ENCODE assay signal across 10 mouse cellular contexts in genomic region chr14:73445508-73446256, GRCm38 (mm10).
A peak's percentile ranks its signal among the peaks of the same experiment; 100 is the strongest.
DNase-seq lines count a peak whose midpoint lies in the region; ATAC-seq lines count a peak whose summit lies in the region.
"Had no signal": no experiment of that assay in that cellular context is flagged by ENCODE, and none has a peak within 500 bp of the region (broad histone marks: within the 10 kb centered on the region; RNA-seq: fewer than 3 reads in every experiment).

No protein-coding gene starts in this region.

- H3K4me1 ChIP-seq in heart, embryonic 11.5 days (ENCODE audit: control insufficient read depth, insufficient read depth, low read length), result no peaks in the 10 kb centered on the region
- H3K4me1 ChIP-seq in stomach, embryonic 14.5 days (ENCODE audit: control insufficient read depth, insufficient read depth, low read length), result no peaks in the 10 kb centered on the region
- H3K4me1 ChIP-seq in midbrain, embryonic 13.5 days (replicated peaks), result no peaks in the 10 kb centered on the region
- H3K4me1 ChIP-seq: forebrain, embryonic 13.5 days; hindbrain, embryonic 12.5 days had no signal

- WGBS in heart, embryonic 11.5 days (ENCODE audit: insufficient replicate concordance), result 72% methylated on average over 6 of the region's 6 CpGs
- WGBS in stomach, embryonic 14.5 days, result 62% methylated on average over 6 of the region's 6 CpGs
- 81% methylated on average over 6 of the region's 6 CpGs for WGBS in midbrain, embryonic 13.5 days

- ATAC-seq in heart, embryonic 11.5 days (replicated peaks; ENCODE audit: insufficient number of reproducible peaks, low FRiP score, low TSS enrichment), result no peak
- peak; percentile 80; the same call in 1 of the 2 replicates for ATAC-seq in stomach, embryonic 14.5 days (ENCODE audit: insufficient number of reproducible peaks, insufficient read depth, low FRiP score, low read depth)
- ATAC-seq in midbrain, embryonic 13.5 days, result no peak
- ATAC-seq: forebrain, embryonic 13.5 days had no signal

- no peaks in the 10 kb centered on the region for H3K36me3 ChIP-seq in heart, embryonic 11.5 days (ENCODE audit: control insufficient read depth, insufficient read depth, low read length)
- no peaks in the 10 kb centered on the region for H3K36me3 ChIP-seq in stomach, embryonic 14.5 days (ENCODE audit: control insufficient read depth, insufficient read depth, low read length)
- H3K36me3 ChIP-seq in midbrain, embryonic 13.5 days, result no peaks in the 10 kb centered on the region
- H3K36me3 ChIP-seq: hindbrain, embryonic 12.5 days had no signal

- H3K9ac ChIP-seq in heart, embryonic 11.5 days (ENCODE audit: low read depth, low read length), result no peak overlapping the region
- H3K9ac ChIP-seq in stomach, embryonic 14.5 days (replicated peaks; ENCODE audit: low read depth, low read length), result no peak overlapping the region
- H3K9ac ChIP-seq in midbrain, embryonic 13.5 days (replicated peaks), result no peak overlapping the region
- H3K9ac ChIP-seq: forebrain, embryonic 13.5 days; hindbrain, embryonic 12.5 days had no signal

- no peak overlapping the region for H3K27ac ChIP-seq in heart, embryonic 11.5 days (ENCODE audit: low read depth, low read length)
- H3K27ac ChIP-seq in stomach, embryonic 14.5 days (ENCODE audit: low read length), result peak overlapping the region; percentile 66
- no peak overlapping the region for H3K27ac ChIP-seq in midbrain, embryonic 13.5 days
- H3K27ac ChIP-seq: forebrain, embryonic 13.5 days; hindbrain, embryonic 12.5 days had no signal

- H3K27me3 ChIP-seq in heart, embryonic 11.5 days (ENCODE audit: control insufficient read depth, insufficient read depth, low read length), result no peaks in the 10 kb centered on the region
- no peaks in the 10 kb centered on the region for H3K27me3 ChIP-seq in stomach, embryonic 14.5 days (ENCODE audit: control insufficient read depth, insufficient read depth, low read length)
- no peaks in the 10 kb centered on the region for H3K27me3 ChIP-seq in midbrain, embryonic 13.5 days
- H3K27me3 ChIP-seq: forebrain, embryonic 13.5 days; hindbrain, embryonic 12.5 days had no signal

- H3K4me3 ChIP-seq in heart, embryonic 11.5 days (ENCODE audit: low read depth, low read length), result no peak overlapping the region
- no peak overlapping the region for H3K4me3 ChIP-seq in stomach, embryonic 14.5 days (ENCODE audit: low read depth, low read length)
- H3K4me3 ChIP-seq in midbrain, embryonic 13.5 days (replicated peaks), result no peak overlapping the region
- H3K4me3 ChIP-seq: forebrain, embryonic 13.5 days; hindbrain, embryonic 12.5 days had no signal

- DNase-seq in heart, adult 9 months (ENCODE audit: low spot score in 2 of 2), result peak; percentile 10 to 30
- peak; percentile 25 for DNase-seq in induced T-regulatory cell, adult 2 months (ENCODE audit: low read depth)
- DNase-seq in liver, result peak; percentile 10
- no peak for DNase-seq in thymus, postnatal 14 days
- DNase-seq in left cerebral cortex, adult 9 months (ENCODE audit: low spot score in 2 of 2), result no peak

- H3K9me3 ChIP-seq in heart, embryonic 11.5 days (replicated peaks; ENCODE audit: control insufficient read depth, low read length), result no peaks in the 10 kb centered on the region
- no peaks in the 10 kb centered on the region for H3K9me3 ChIP-seq in stomach, embryonic 14.5 days (ENCODE audit: control insufficient read depth, low read depth, low read length)
- H3K9me3 ChIP-seq in midbrain, embryonic 13.5 days, result no peaks in the 10 kb centered on the region
- H3K9me3 ChIP-seq: forebrain, embryonic 13.5 days; hindbrain, embryonic 12.5 days had no signal

- H3K4me2 ChIP-seq in heart, embryonic 11.5 days, result no peak overlapping the region
- H3K4me2 ChIP-seq in stomach, embryonic 14.5 days (replicated peaks; ENCODE audit: low read depth, low read length), result no peak overlapping the region
- H3K4me2 ChIP-seq in midbrain, embryonic 13.5 days (replicated peaks), result no peak overlapping the region
- H3K4me2 ChIP-seq: forebrain, embryonic 13.5 days; hindbrain, embryonic 12.5 days had no signal

Comparison
In these comparisons a context has a peak if more than half of its experiments do, and no peak if none do; other contexts are left out.
1. DNase-seq: peak in heart, adult 9 months (2 of 2), induced T-regulatory cell, adult 2 months (single experiment) and liver (single experiment); none in thymus, postnatal 14 days (single experiment) and left cerebral cortex, adult 9 months (0 of 2).